Mouse (Mus musculus) lung, embryonic 16.5 days (tissue): Measurements from ENCODE around the gene Grm1. TPM values are rescaled to one million over a fixed set of nuclear protein-coding genes. Genes with fewer than 3 reads are reported as not detected.
A peak's percentile ranks its signal among the peaks of the same experiment; 100 is the strongest.

ENCODE experiments used
- ATAC-seq: fragments of 200-750 bp; cut with Nextera tagmentation; 2 replicates; pipeline ENCODE4 v1.8.0; 2017; ENCODE audit warnings: low read depth, mild to moderate bottlenecking, moderate library complexity
- H3K27ac ChIP-seq: fragments of 300-500 bp; sonication (generic); 2 replicates; pipeline ENCODE4 v1.5.1; 2014; ENCODE audit warnings: mild to moderate bottlenecking, control low read depth, low read length
- H3K27me3 ChIP-seq: fragments of 300-500 bp; sonication (generic); 2 replicates; pipeline ENCODE4 v1.6.1; 2014; ENCODE audit warnings: low read depth, low read length, mixed read lengths; ENCODE audit not compliant: control insufficient read depth, insufficient read depth
- H3K36me3 ChIP-seq: fragments of 300-500 bp; sonication (generic); 2 replicates; pipeline ENCODE4 v1.6.1; 2014; ENCODE audit warnings: low read length; ENCODE audit not compliant: control insufficient read depth, insufficient read depth
- H3K4me1 ChIP-seq: fragments of 300-500 bp; sonication (generic); replicated peaks from 2 replicates; pipeline ENCODE4 v1.6.1; 2014; ENCODE audit warnings: low read length, mixed read lengths; ENCODE audit not compliant: control insufficient read depth, insufficient read depth
- H3K4me2 ChIP-seq: fragments of 300-500 bp; sonication (generic); 2 replicates; pipeline ENCODE4 v1.6.1; 2014; ENCODE audit warnings: low read depth, low read length, control low read depth
- H3K4me3 ChIP-seq: fragments of 300-500 bp; sonication (generic); 2 replicates; pipeline ENCODE4 v1.5.1; 2014; ENCODE audit warnings: mild to moderate bottlenecking, low read length, control low read depth
- H3K9ac ChIP-seq: fragments of 300-500 bp; sonication (generic); 2 replicates; pipeline ENCODE4 v1.6.1; 2014; ENCODE audit warnings: low read length, control low read depth
- H3K9me3 ChIP-seq: fragments of 300-500 bp; sonication (generic); 2 replicates; pipeline ENCODE4 v1.6.1; 2016; ENCODE audit warnings: low read length; ENCODE audit not compliant: control insufficient read depth
- WGBS: fragments of 180-500 bp; shearing (Covaris S2); extraction: QIAGEN DNeasy Blood & Tissue Kit; methylation state at CpG from one replicate; pipeline ENCODE4 v1.1.7; 2014; 5-methylcytosine and 5-hydroxymethylcytosine counted together
- polyA plus RNA-seq: library from polyadenylated mRNA; unstranded; fragments of >200 nt; fragmentation: Nextera tagmentation; extraction: Ambion mirVana; gene quantifications from 2 replicates; pipeline ENCODE4 v1.2.1, GENCODE M21; 2015

The Grm1 gene
- polyA plus RNA-seq, 1 experiment from 2014 or later = 0.04 TPM

DNA sequence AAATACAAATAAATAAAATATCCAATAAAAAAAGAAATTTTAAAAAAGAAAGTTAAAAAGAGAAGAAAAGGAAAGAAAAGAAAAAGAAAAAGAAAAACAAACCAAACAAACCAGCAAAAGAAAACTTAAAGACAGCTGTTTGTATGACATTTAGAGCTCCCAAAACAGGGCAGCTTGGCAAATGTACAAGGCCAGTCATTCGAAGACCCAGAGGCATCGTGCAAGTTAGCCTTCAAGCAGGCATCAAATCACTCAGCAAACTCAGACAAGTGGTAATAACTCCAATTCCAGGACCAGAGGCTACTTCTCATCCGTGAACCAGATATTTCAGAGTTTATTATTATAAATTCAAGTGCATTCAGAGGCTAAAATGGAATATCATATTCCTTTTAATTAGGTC lies 355.7 kb downstream of the Grm1 start:
- no peaks in the 10 kb centered on the region for H3K4me1 ChIP-seq
- H3K9me3 ChIP-seq = no peaks in the 10 kb centered on the region
- no peak for ATAC-seq
- H3K4me2 ChIP-seq = no peak overlapping the region
- H3K36me3 ChIP-seq = no peaks in the 10 kb centered on the region
- H3K9ac ChIP-seq = no peak overlapping the region
- no peak overlapping the region for H3K27ac ChIP-seq
- H3K4me3 ChIP-seq = no peak overlapping the region
- H3K27me3 ChIP-seq = no peaks in the 10 kb centered on the region
- 67% methylated on average over 3 of the region's 3 CpGs for WGBS

DNA sequence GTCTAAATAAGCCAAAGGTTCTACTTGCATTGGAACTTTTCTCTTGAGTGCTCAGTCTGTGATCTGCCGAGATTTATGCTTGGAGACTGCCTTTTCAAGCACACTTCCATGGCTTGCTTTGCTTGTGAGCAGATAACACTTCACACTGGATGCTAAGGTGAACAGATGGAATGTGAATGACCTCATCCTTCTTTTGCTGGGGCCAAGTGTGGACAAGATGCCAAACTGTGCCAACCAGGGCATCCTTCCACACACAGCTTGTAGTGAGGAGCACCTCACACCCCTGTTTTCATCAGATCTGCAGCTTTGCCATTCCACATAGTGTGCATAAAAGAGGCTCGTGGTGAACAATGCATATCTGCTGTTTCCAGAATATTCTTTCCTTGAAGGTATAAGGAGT lies 371.3 kb downstream of the Grm1 start:
- WGBS = 53% methylated on average over 2 of the region's 2 CpGs
- H3K27ac ChIP-seq = no peak overlapping the region
- no peaks in the 10 kb centered on the region for H3K36me3 ChIP-seq
- H3K4me3 ChIP-seq = no peak overlapping the region
- H3K27me3 ChIP-seq = no peaks in the 10 kb centered on the region
- no peaks in the 10 kb centered on the region for H3K9me3 ChIP-seq
- H3K4me2 ChIP-seq = no peak overlapping the region
- no peaks in the 10 kb centered on the region for H3K4me1 ChIP-seq
- ATAC-seq = no peak
- H3K9ac ChIP-seq = no peak overlapping the region

DNA sequence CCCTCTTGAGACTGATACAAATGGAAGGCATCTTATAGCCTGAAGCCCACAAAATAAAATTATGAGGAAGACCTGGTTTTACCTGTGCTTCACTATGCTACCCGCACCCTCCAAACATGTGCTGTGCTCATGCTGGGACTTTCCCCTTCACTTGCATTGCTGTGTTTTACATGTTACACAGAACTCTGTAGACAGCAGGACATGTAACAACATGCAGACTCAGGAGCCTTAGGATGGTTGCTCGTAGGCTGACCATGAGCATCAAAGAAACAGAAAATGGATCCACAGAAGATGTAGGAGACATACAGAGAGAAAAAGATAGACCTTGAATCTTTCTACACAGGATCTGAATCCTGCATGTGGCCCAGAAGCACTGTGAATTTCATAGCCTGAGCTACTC lies 371.8 kb downstream of the Grm1 start:
- Histone ChIP-seq H3K4me3 (no peak overlapping the region), H3K27ac (no peak overlapping the region), H3K4me1 (no peaks in the 10 kb centered on the region), H3K9me3 (no peaks in the 10 kb centered on the region), H3K9ac (no peak overlapping the region), H3K27me3 (no peaks in the 10 kb centered on the region), H3K4me2 (no peak overlapping the region), H3K36me3 (no peaks in the 10 kb centered on the region)
- ATAC-seq = no peak
- 85% methylated on average over 2 of the region's 2 CpGs for WGBS

DNA sequence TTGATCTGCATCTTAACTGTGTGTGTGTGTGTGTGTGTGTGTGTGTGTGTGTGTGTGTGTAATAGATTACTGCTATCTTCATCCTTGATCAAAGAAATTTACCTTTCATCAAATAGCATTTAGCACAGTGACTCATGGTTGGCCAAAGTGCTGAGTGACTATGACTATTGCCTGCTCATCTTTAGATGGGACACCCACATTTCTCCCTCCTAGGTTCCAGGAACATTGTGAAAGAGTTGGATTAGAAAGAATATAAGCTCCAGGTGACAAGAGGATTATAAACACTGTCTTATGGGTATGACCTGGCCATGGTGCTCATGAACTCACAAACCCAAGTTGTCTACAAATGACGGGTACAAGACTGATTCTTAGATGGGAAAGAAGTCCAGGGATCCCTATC lies 374.1 kb downstream of the Grm1 start:
- Histone ChIP-seq H3K27ac (no peak overlapping the region), H3K9ac (no peak overlapping the region), H3K9me3 (no peaks in the 10 kb centered on the region), H3K36me3 (no peaks in the 10 kb centered on the region), H3K27me3 (no peaks in the 10 kb centered on the region), H3K4me1 (no peaks in the 10 kb centered on the region), H3K4me2 (no peak overlapping the region), H3K4me3 (no peak overlapping the region)
- no peak for ATAC-seq
- WGBS = 73% methylated on average over 1 of the region's 1 CpGs

DNA sequence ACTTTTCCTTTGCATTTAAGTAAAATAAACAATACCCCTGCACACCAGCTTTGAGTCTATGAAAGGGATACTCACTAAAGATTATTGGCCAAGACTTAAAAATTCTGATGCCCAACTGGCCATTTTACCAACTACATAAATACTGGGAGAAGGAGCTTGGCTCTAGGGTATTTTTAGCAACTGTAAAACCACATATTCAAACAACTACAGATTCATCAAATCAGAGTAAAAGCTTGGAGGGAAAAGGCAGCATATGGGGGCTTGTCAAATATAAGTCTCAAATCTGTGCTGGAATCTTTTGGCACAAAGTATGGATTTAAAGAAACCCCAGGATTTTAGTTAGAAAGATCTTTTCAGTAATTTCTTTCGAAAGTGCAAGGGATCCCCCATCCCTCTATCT lies 380.8 kb downstream of the Grm1 start:
- Histone ChIP-seq H3K4me1 (no peaks in the 10 kb centered on the region), H3K27me3 (no peaks in the 10 kb centered on the region), H3K9ac (no peak overlapping the region), H3K9me3 (no peaks in the 10 kb centered on the region), H3K4me3 (no peak overlapping the region), H3K36me3 (no peaks in the 10 kb centered on the region), H3K4me2 (no peak overlapping the region), H3K27ac (no peak overlapping the region)
- 80% methylated on average over 1 of the region's 1 CpGs for WGBS
- no peak for ATAC-seq

DNA sequence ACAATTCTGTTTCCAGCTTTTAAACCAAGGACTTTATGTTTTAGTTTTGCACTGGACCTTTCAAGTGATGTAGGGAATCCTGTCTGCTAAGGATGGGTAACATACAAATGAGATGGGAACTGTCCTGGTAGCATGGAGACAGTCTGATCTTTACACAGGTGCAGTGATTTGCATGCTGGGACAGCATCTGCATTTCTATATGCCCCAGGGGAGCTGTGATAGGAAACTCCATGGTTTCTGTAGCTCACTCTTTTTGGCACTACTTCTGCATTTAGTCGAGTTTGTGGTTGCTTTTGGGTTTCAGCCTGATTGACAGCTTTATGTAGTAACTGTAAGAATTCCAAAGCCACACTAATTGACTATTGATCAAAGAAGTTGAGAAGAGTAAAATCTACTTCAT lies 381.3 kb downstream of the Grm1 start:
- 42% methylated on average over 1 of the region's 1 CpGs for WGBS
- H3K4me2 ChIP-seq = no peak overlapping the region
- ATAC-seq = no peak

DNA sequence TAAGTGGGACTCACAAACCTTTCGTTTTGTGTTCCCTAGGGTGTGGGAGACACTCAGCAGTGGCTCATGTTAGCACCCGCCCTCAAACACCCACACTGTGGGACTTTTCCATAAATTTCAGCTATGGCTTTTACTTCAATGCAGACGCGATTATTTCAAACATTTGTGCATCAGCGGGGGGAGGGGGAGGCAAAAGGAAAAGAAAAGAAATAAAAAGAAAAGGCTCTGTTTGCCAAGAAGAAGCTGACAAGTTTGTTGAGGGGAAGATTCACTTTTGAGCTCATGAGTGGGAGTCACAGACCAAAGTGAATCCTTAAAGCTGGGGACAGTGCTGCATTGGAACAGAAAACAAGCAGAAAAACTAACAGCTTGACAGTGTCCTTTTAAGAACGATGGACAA lies 384.7 kb downstream of the Grm1 start:
- ATAC-seq = no peak
- 54% methylated on average over 6 of the region's 6 CpGs for WGBS

More for the DNA sequence above, 381.3 kb downstream of the Grm1 start:
- Histone ChIP-seq H3K4me1 (no peaks in the 10 kb centered on the region), H3K36me3 (no peaks in the 10 kb centered on the region), H3K27ac (no peak overlapping the region), H3K27me3 (no peaks in the 10 kb centered on the region), H3K9ac (no peak overlapping the region), H3K9me3 (no peaks in the 10 kb centered on the region), H3K4me3 (no peak overlapping the region)

DNA sequence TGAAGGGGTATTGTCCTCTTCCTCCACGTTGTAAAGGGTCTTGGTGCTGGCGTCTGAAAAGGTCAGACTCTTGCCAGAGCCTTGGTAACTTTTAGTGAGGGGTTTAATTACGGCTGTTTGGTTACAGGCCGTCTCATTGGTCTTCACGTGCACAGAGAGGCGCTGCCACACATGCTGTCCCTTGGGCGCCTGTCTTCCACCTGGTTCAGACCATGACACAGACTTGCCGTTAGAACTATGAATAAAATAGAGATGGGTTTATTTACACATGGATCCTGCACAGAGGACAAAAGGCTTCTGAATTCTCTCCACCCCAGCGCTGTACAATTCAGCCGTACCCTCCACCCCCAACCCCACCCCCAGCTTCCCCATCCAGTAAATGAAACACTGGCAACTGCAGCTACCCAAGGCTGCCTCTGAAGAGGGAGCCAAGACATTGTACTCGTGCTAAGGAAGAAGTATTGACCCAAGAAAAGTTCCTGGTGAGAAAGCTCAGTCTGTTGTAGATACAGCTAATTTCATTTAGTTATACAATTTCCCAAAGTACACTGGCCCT lies 392.4 kb downstream of the Grm1 start:
- Histone ChIP-seq H3K4me1 (no peaks in the 10 kb centered on the region; the same call in 1 of the 2 replicates), H3K9me3 (no peaks in the 10 kb centered on the region), H3K9ac (peak overlapping the region; percentile 39; the same call in 1 of the 2 replicates), H3K36me3 (no peaks in the 10 kb centered on the region), H3K27me3 (peaks cover 3% of the 10 kb centered on the region; the same call in 1 of the 2 replicates), H3K4me3 (peak overlapping the region; percentile 47), H3K27ac (no peak overlapping the region), H3K4me2 (peak overlapping the region; percentile 74)
- WGBS = 19% methylated on average over 11 of the region's 11 CpGs
- no peak for ATAC-seq

More for the DNA sequence above, 384.7 kb downstream of the Grm1 start:
- Histone ChIP-seq H3K9ac (no peak overlapping the region), H3K36me3 (no peaks in the 10 kb centered on the region), H3K27ac (no peak overlapping the region), H3K4me2 (no peak overlapping the region), H3K9me3 (no peaks in the 10 kb centered on the region), H3K4me1 (no peaks in the 10 kb centered on the region), H3K4me3 (no peak overlapping the region), H3K27me3 (no peaks in the 10 kb centered on the region)

DNA sequence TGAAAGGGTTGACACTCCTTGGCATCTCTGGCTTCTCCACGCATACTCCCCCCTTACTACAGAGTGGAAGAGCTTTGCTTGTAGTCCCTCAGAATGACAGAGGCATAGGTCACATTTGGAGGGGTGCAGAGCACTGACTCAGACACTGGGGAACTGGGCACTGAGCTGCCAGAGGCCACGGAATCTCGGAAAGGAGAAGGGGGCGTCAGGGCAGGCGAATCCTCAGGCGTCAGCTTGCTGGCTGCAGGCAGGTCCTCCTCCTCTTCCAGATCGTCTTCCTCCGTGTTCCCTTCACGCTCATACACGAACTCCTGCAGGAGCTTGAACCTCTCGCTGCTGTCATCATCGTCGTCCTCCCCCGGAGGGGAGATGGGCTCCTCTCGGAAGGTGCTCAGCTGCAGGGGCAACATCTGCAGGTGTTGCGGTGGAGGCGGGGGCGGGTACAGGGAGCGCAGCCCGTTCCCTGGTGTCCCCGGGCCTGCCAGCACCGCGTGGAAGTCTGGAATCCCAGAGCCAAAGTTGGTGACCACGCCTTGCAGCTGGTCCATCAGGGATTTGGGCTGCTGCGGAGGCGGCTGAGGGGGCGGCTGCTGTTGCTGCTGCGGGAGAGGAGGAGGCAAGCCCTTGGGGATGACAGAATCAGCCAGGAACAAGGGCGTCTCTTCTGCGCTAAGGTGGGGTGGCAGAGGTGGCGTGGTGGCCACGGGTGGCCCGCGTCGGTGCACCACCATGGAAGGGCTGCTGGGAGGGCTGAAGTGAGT lies 393.1 kb downstream of the Grm1 start:
- 1% methylated on average over 35 of the region's 35 CpGs for WGBS
- Histone ChIP-seq H3K36me3 (no peaks in the 10 kb centered on the region), H3K27ac (no peak overlapping the region), H3K27me3 (peaks cover 3% of the 10 kb centered on the region; the same call in 1 of the 2 replicates), H3K4me1 (no peaks in the 10 kb centered on the region; the same call in 1 of the 2 replicates), H3K9me3 (no peaks in the 10 kb centered on the region), H3K4me2 (peak overlapping the region; percentile 74), H3K9ac (peak overlapping the region; percentile 39), H3K4me3 (peak overlapping the region; percentile 47)
- ATAC-seq = peak; percentile 66
